Mouse (Mus musculus): ENCODE data around the gene Ift88. TPM values are rescaled to one million over a fixed set of nuclear protein-coding genes. Genes with fewer than 3 reads are reported as not detected.

The Ift88 gene
- total and polyA plus RNA-seq, 2 experiments from 2014 or later, result 4.5 to 7.3 TPM

DNA sequence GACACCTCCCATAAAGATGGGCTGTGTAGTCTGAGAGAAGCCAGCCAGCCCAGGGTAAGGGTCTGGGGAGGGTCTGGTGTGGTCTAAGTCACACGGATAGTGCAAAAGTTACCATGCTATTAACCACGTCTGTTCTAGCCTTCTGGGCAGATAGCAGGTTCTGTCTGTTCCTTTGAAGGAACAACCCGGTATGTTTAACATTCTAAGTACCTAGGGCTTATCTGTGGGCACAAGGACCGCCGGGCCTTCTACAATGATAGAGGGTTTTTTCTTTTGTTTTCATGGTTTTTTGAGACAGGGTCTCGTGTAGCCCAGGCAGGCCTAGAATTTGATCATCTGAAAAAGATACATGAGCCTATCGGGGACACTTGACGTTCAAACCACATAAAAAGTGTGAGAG is 122.3 kb downstream of the Ift88 start:
- Histone ChIP-seq H3K4me2 (ENCODE audit: low read depth, low read length) (no peak overlapping the region), H3K27me3 (ENCODE audit: control insufficient read depth, insufficient read depth, low read length) (no peaks in the 10 kb centered on the region), H3K27ac (ENCODE audit: low read depth) (no peak overlapping the region), H3K9me3 (replicated peaks; ENCODE audit: control insufficient read depth, low read length) (no peaks in the 10 kb centered on the region), H3K4me1 (ENCODE audit: control insufficient read depth, insufficient read depth) (peaks cover 5% of the 10 kb centered on the region; the same call in 1 of the 2 replicates), H3K36me3 (replicated peaks; ENCODE audit: control insufficient read depth, insufficient read depth, low read length) (peaks cover 13% of the 10 kb centered on the region), H3K4me3 (ENCODE audit: low read depth, low read length) (no peak overlapping the region), H3K9ac (replicated peaks; ENCODE audit: low read depth, low read length) (no peak overlapping the region)
- DNase-seq (ENCODE audit: low spot score) (no peak), ATAC-seq (ENCODE audit: insufficient read depth, low read depth) (no peak)
- WGBS, result 79% methylated on average over 8 of the region's 8 CpGs
- no peak for TF ChIP-seq CTCF (IDR thresholded peaks at IDR 0.05; ENCODE audit: low read depth)
- TF ChIP-seq EP300 (IDR thresholded peaks at IDR 0.05; ENCODE audit: low read depth), result no peak

DNA sequence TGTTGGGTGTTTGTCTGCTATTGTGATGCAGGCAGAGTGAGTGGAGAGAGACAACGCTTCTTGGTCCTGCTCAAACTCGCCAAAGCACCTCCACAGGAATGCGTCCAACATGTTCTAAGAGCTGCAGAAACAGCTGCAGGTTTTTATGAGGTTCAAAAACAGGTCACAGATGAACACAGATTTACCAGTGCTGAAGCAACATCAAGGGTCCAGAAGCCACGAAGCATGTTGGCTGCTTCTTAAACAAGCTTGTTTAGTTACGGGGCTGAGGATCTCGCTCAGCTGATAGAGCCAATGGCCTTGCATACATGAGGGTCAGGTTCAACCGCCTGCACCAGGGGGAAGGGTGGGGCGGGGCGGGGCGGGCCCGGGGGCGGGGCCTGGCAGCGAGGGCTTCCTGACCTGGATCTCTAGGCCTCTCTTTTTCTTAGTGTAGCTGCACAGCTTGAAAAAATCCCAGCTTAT is 122.7 kb downstream of the Ift88 start:
- no peak overlapping the region for H3K4me2 ChIP-seq (ENCODE audit: low read depth, low read length)
- H3K4me3 ChIP-seq (ENCODE audit: low read depth, low read length), result no peak overlapping the region
- no peak overlapping the region for H3K9ac ChIP-seq (replicated peaks; ENCODE audit: low read depth, low read length)
- TF ChIP-seq EP300 (IDR thresholded peaks at IDR 0.05; ENCODE audit: low read depth) (no peak), CTCF (IDR thresholded peaks at IDR 0.05; ENCODE audit: low read depth) (no peak)
- H3K4me1 ChIP-seq (ENCODE audit: control insufficient read depth, insufficient read depth), result peaks cover 5% of the 10 kb centered on the region; the same call in 1 of the 2 replicates
- ATAC-seq (ENCODE audit: insufficient read depth, low read depth), result peak; percentile 51; the same call in 1 of the 2 replicates
- 23% methylated on average over 13 of the region's 13 CpGs for WGBS
- no peaks in the 10 kb centered on the region for H3K27me3 ChIP-seq (ENCODE audit: control insufficient read depth, insufficient read depth, low read length)
- no peak for DNase-seq (ENCODE audit: low spot score)
- no peak overlapping the region for H3K27ac ChIP-seq (ENCODE audit: low read depth)
- no peaks in the 10 kb centered on the region for H3K9me3 ChIP-seq (replicated peaks; ENCODE audit: control insufficient read depth, low read length)
- H3K36me3 ChIP-seq (replicated peaks; ENCODE audit: control insufficient read depth, insufficient read depth, low read length), result peaks cover 13% of the 10 kb centered on the region

GRCm38 (mm10) chr14:57547062-57547461 is 123.2 kb downstream of the Ift88 start:
- H3K27ac ChIP-seq (ENCODE audit: low read depth), result no peak overlapping the region
- WGBS, result 81% methylated on average over 5 of the region's 5 CpGs
- ATAC-seq (ENCODE audit: insufficient read depth, low read depth), result no peak
- no peak for TF ChIP-seq EP300 (IDR thresholded peaks at IDR 0.05; ENCODE audit: low read depth)
- no peak for TF ChIP-seq CTCF (IDR thresholded peaks at IDR 0.05; ENCODE audit: low read depth)
- no peak overlapping the region for H3K4me2 ChIP-seq (ENCODE audit: low read depth, low read length)
- H3K9ac ChIP-seq (replicated peaks; ENCODE audit: low read depth, low read length), result no peak overlapping the region
- no peaks in the 10 kb centered on the region for H3K27me3 ChIP-seq (ENCODE audit: control insufficient read depth, insufficient read depth, low read length)
- no peak overlapping the region for H3K4me3 ChIP-seq (ENCODE audit: low read depth, low read length)
- no peaks in the 10 kb centered on the region for H3K9me3 ChIP-seq (replicated peaks; ENCODE audit: control insufficient read depth, low read length)
- H3K4me1 ChIP-seq (ENCODE audit: control insufficient read depth, insufficient read depth), result peaks cover 5% of the 10 kb centered on the region; the same call in 1 of the 2 replicates
- H3K36me3 ChIP-seq (replicated peaks; ENCODE audit: control insufficient read depth, insufficient read depth, low read length), result peaks cover 13% of the 10 kb centered on the region
- no peak for DNase-seq (ENCODE audit: low spot score)

DNA sequence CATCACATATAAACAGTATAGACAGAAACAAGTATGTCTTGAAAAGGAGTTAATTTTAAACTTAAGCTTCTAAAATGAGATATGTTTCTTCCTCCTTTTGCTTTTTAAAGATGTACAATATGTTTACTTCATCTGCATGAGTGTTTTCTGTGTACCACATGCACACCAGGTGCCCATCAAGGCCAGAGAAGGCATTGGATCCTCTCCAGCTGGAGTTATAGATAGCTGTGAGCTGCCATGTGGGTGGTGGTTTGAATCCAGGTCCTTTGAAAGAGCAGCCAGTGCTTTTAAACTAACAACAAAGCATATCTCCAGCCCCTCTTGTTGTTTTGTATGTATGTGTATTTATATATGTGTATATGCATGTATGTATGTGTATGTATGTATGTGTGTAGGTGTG is 129.1 kb downstream of the Ift88 start:
- H3K4me2 ChIP-seq (ENCODE audit: low read depth, low read length), result no peak overlapping the region
- ATAC-seq (ENCODE audit: insufficient read depth, low read depth) (no peak), DNase-seq (ENCODE audit: low spot score) (no peak)
- H3K9ac ChIP-seq (replicated peaks; ENCODE audit: low read depth, low read length), result no peak overlapping the region
- H3K36me3 ChIP-seq (replicated peaks; ENCODE audit: control insufficient read depth, insufficient read depth, low read length), result peaks cover 19% of the 10 kb centered on the region
- H3K4me1 ChIP-seq (ENCODE audit: control insufficient read depth, insufficient read depth), result no peaks in the 10 kb centered on the region
- no peaks in the 10 kb centered on the region for H3K9me3 ChIP-seq (replicated peaks; ENCODE audit: control insufficient read depth, low read length)
- TF ChIP-seq CTCF (IDR thresholded peaks at IDR 0.05; ENCODE audit: low read depth) (no peak), EP300 (IDR thresholded peaks at IDR 0.05; ENCODE audit: low read depth) (no peak)
- no peak overlapping the region for H3K27ac ChIP-seq (ENCODE audit: low read depth)
- no peaks in the 10 kb centered on the region for H3K27me3 ChIP-seq (ENCODE audit: control insufficient read depth, insufficient read depth, low read length)
- no peak overlapping the region for H3K4me3 ChIP-seq (ENCODE audit: low read depth, low read length)

DNA sequence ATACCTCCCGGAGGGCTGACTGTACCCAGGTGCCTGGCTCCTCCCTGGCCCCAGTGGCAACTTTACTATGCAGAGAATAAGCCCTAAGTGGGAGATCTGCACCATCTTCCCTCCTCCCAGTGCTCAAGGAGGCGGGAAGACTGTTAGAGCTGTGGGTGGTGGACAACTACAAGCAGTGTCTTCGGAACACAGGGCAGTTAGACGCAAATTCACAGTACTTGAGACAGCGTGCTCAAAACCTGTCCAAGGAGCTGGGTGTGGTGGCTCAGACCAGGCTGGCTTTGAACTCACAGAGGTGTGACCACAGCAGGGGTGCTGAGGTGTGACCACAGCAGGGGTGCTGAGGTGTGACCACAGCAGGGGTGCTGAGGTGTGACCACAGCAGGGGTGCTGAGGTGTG is 130.6 kb downstream of the Ift88 start:
- no peak overlapping the region for H3K4me3 ChIP-seq (ENCODE audit: low read depth, low read length)
- no peak overlapping the region for H3K27ac ChIP-seq (ENCODE audit: low read depth)
- H3K9ac ChIP-seq (replicated peaks; ENCODE audit: low read depth, low read length), result no peak overlapping the region
- H3K4me2 ChIP-seq (ENCODE audit: low read depth, low read length), result no peak overlapping the region
- peaks cover 12% of the 10 kb centered on the region for H3K36me3 ChIP-seq (replicated peaks; ENCODE audit: control insufficient read depth, insufficient read depth, low read length)
- DNase-seq (ENCODE audit: low spot score), result no peak
- no peaks in the 10 kb centered on the region for H3K9me3 ChIP-seq (replicated peaks; ENCODE audit: control insufficient read depth, low read length)
- no peak for TF ChIP-seq EP300 (IDR thresholded peaks at IDR 0.05; ENCODE audit: low read depth)
- TF ChIP-seq CTCF (IDR thresholded peaks at IDR 0.05; ENCODE audit: low read depth), result no peak
- WGBS, result 91% methylated on average over 5 of the region's 5 CpGs
- no peaks in the 10 kb centered on the region for H3K27me3 ChIP-seq (ENCODE audit: control insufficient read depth, insufficient read depth, low read length)
- no peak for ATAC-seq (ENCODE audit: insufficient read depth, low read depth)
- H3K4me1 ChIP-seq (ENCODE audit: control insufficient read depth, insufficient read depth), result no peaks in the 10 kb centered on the region

DNA sequence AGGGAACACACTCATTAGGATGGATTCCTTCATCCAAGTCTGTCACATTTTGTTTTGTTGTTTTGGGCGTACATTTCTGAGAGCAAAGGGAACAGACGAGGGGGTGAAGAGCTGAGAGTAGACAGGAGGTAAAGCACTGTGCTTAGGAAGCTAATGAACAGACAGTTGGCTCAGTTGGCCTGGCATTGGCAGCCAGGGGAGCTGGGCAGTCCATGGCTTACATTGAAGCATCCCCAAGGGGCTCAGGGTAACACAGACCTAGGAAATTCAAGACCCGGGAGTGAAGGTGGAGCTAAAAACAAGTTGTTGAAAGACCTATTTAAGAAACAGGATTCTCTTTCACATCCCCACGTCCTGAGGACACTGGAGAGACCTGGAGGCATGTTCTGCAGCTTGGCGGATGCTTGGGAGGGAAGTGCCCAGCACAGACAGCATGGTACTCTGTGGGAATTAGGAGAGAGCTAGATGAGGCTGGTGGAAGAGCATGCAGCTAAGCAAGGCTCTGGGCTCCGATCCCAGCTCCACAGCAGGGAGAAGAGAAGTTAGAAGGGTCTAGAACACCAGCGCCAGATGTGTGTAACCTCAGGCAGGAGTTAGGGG is 131.7 kb downstream of the Ift88 start:
- no peak overlapping the region for H3K27ac ChIP-seq (ENCODE audit: low read depth)
- no peak overlapping the region for H3K4me3 ChIP-seq (ENCODE audit: low read depth, low read length)
- H3K9ac ChIP-seq (replicated peaks; ENCODE audit: low read depth, low read length), result no peak overlapping the region
- 0 out of 2 replicates have a peak, but pooled peaks cover 6% of the 10 kb centered on the region for H3K36me3 ChIP-seq (replicated peaks; ENCODE audit: control insufficient read depth, insufficient read depth, low read length)
- H3K9me3 ChIP-seq (replicated peaks; ENCODE audit: control insufficient read depth, low read length), result no peaks in the 10 kb centered on the region
- H3K4me1 ChIP-seq (ENCODE audit: control insufficient read depth, insufficient read depth), result no peaks in the 10 kb centered on the region
- no peak for DNase-seq (ENCODE audit: low spot score)
- WGBS, result 84% methylated on average over 7 of the region's 7 CpGs
- no peak for ATAC-seq (ENCODE audit: insufficient read depth, low read depth)
- H3K27me3 ChIP-seq (ENCODE audit: control insufficient read depth, insufficient read depth, low read length), result no peaks in the 10 kb centered on the region
- H3K4me2 ChIP-seq (ENCODE audit: low read depth, low read length), result no peak overlapping the region
- no peak for TF ChIP-seq EP300 (IDR thresholded peaks at IDR 0.05; ENCODE audit: low read depth)
- no peak for TF ChIP-seq CTCF (IDR thresholded peaks at IDR 0.05; ENCODE audit: low read depth)
